Mouse (Mus musculus): ENCODE measurements around the gene Prss53.
"Not testable (repeated sequence)": the region's sequence is repeated elsewhere in the genome, so short reads cannot be mapped to it uniquely, and the experiment has no call there.

The Prss53 gene

DNA sequence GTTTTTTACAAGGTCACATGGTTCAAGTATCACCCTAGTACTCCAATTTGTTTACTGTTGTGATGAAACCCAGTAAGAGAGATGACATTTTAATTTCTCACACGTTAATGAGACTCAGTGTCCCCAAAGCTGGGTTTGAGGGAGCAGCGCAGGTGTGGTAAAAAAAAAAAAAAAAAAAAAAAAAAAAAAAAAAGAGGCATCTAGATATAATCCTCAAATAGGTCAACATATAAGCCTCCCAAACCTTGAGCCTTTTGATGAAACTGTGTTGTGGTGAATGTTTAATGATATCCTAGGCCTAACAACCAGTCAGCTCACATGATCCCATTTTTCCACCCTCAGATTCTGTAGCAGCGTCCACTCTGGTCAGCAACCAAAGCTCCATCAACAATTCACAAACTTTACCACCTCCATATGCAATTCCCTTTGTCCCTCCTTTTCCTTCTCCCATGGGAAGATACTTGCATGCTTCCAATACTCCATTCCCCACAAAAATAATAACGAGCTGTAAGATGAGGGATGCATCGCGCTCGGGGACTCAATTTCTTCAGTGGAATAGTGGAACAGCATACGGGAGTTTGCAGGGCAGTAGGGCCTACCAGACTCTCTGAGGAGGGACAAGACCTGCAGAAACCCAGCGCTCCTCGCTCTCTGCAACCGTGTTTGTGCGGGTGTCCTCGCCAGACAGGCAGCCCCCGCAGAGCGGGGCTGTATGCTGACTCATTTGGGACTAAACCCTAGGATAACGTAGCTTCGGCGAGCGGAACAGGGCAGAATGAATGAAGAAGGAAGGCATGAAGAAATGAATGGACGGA lies 15.8 kb downstream of the Prss53 start:
- DNase-seq: no peak

DNA sequence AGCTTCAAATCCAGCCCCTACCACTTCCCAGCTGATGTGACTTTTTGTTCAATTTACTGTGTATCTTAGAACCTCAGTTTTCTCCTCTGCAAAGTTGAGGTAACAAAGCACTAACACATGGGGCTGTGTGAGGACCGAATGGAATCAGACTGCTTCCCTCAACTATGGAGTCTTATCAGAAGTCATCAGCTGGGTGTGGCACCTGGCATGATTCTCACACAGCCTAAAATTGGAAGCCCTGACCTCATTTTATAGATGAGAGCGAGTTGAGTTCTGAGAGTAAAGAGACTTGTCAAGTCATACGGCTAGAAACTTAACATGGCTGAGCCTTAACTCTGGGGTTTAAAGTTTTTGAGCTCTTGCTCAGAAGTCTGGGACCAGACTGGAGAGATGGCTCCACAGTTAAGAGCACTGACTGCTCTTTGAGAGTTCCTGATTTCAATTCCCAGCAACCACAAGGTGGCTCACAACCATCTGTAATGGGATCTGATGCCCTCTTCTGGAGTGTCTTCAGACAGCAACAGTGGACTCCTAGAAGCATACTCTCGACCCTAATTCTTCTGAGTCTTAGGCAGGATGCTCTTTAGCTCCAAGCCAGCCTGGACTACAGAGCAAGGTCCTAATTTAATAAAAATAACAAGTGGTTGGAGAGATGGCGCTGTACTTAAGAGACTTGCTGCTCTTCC lies 20.5 kb downstream of the Prss53 start:
- DNase-seq: no peak

DNA sequence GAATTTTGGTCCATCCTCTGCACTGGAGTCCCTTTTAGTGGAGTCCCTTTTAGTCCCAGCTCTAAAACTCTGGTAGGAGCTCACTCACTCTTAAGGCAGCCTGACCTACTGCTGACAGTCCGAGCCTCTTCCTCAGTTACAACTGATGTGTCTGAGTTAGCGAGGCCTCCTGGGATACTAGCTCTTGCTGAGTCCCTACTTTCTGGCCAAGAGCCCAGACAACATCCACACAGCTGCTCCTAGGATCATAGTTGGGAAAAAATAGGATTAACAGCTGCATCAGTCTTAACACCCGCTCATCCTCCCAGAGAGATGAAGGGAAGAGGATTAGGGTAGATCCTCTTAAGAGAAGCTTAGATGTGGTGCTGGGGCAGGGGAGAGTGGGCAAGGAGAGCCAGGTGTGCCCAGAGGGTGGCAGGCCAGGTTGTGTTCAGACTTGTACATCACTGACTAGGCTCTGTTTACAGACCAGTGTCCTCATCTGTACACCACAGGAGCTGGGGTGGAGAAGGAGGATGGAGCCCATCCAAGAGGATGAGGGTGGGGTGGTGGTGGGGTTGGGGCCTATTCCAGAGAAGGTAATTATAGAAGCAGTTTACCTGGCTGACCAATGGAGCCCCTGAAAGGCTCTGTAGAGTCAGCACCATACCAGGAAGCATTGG lies 21.5 kb downstream of the Prss53 start:
- peak; percentile 61 for DNase-seq

DNA sequence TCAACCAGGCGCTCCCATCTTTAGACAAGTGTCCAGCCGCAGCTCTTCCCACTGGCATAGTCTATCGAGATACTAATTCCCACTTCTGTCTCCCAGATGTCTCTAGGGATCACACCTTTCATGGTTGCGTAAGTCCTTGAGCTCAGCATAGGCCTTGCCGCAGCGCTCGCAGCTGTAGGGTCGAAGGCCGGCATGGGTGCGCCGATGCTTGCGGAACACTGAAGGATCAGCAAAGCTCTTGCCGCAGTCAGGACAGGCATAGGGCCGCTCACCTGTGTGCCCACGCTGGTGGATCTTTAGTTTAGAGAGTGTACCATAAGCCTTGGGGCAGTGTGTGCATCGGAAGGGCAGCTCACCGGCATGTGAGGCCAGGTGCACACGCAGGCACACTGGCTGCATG lies 23.1 kb downstream of the Prss53 start:
- DNase-seq: no peak

DNA sequence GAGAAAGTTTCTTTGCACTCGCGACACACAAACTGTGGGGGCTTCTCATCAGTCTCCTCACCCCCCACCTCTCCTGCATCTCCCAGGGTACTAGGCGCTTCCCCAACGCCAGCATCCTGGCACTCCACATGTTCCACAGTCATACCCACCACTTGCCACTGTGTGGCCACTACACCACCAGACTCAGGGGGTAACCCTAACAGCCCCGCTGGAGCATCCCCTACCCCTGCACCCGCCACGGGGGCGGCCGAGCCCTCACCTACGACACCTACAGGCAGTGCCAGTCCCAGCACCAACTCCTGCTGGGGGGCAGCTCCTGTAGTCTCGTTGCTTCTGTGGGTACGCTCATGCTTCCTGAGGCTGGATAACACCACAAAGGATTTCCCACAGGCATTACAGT lies 24.3 kb downstream of the Prss53 start:
- DNase-seq: no peak

DNA sequence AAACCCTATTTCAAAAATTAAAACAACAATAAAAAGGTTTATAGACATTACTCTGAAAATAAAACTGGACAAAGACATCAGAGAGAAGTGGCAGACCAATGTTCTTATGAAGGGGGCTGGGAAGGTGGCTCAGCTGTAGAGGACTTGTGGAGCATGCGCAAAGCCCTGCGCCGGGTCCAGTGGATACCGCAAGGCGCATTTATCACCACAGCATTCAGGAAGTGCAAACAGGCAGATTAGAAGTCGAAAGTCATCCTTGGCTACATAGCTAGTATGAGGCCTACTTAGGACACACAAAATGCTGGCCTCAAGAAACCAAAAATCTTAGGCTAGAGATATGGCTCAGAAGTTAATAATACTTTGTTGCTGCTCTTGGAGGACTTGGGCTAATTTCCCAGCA lies 32.5 kb downstream of the Prss53 start:
- no peak for DNase-seq

DNA sequence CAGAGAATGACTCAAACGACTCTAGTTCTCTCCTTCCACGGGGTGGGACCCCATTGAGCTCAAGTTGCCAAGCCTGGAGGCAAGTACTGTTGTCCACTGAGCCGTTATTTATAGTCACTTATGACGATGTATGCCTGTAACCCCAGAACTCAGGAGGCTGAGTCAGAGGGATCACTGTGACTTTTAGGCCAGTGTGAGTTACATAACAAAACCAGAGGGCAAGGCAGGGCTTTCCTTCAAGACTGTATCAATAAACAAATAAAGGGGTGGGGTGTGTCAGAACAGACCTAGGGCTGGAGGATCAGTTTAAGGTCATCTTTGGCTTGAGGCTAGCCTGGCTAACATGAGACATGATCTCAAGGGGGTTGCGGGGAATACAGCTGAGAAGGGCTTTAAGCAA lies 39.9 kb downstream of the Prss53 start:
- DNase-seq: no peak

DNA sequence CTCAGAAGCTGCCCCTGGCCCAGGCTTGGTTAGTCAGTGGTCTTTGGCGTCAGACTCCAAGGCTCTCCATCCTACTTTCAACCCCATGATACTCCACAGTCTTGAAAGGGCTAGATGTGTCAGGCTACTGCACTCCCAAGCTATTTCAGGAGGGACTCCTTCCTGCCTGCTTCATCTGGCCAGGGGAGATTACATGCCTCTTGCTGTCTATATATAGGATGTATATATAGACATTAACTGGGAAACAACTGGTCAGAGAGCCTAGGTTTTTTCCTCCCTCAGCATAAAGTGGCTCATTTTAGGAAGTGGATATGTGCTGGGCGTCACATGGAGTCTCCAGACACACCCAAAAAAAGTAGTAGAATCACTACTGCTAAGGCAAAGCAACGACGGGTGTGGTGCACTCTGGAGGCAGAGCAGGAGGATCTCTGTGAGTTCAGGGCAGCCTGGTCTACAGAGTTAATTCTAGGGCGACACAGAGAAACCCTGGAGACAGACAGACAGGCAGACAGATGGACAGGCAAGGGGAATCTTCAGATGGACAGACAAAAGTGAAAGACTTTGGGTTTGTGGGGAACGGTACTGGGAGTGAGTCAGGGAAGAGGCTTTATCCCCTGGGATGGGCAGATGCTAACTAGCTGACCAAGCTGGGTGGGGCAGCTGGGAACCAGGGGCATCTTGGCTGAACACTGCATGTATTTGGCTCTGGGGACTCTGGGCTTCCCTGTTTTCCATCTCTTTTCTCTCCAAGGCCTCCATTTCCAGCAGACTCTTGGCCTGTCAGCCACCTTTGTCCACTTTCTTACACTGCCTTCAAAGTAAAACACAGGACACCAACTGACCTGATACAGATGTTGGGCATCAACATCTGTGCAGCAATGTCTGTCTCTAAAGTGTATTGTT lies 40.5 kb downstream of the Prss53 start:
- DNase-seq: no peak

DNA sequence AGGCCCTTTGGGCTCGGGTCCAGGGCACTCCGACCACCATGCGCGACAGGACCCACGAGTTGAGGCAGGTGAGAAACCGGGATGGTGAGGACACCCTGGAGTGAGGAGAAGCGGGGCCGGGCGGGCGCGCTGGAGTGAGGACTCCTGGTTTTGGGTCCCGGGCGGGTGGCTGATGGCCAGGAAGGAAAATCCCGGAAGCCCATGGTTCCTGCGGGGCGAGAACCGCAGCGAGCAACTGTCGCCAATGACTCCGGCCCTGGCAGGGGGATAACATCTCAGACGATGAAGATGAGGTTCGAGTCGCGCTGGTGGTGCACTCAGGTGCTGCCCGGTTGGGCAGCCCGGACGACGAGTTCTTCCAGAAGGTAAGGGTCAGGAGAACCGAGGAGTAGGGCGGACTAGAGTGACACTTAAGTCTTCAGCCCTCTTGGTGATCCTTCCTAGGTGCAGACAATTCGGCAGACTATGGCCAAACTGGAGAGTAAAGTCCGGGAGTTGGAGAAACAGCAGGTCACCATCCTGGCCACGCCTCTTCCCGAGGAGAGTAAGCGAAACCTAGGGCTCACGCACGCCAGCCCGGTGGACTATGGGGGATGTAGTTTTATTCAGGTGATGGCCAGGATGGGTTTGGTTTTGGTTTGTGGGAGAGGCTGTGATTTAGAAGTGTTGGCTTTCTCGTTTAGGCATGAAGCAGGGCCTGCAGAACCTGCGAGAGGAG lies 48.6 kb downstream of the Prss53 start:
- DNase-seq: peak; percentile 86

DNA sequence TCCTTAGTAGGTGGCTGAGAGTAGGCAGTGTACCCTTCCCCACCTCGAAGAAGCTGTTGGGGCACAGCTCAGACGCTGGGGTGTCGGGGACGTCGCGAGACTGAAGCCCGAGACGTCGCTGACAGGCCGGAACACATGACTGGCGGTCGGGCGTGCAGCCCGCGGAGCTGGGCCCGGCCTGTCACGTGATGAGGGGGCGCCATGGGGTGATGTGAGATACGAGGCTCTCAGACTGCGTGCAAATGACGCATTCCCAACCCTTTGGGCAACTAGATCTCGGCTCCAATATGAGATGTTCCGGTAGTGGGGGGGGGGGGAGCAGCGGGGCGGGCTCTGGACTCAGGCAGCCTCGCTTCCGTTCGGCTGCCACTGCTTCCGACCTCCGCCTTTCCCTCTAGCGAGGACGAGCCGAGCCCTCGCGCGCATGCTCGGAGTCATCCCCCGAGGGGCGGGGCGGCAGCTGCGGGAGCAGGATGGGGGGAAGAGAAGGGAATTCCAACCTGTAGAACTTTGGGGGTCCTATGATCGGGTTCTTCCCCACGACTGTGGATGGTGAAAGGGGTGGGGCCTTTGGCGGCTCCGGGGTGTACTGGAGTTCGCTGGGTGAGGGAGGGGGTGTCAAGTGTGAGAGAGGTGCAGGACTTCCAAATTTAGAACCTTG lies 49.3 kb downstream of the Prss53 start:
- DNase-seq: peak; percentile 98

DNA sequence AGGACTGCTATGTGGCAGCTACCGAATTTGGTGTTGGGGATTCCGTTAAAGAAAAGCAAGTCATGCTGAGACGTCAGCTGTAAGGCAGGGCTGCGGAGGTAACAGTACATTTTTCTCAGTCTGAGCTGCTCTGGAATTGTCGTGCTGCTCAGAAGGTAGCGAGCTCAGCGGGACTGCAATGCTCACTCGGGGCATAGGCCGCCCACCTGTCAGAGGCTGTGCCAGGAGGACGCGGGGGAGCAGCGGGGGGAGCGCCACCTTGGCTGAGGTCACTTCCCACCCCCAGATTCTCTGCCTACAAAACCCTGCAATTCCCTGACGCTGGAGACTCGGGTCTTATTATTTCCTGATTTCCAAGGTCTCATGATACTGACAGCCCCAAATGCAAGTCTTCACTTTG lies 49.9 kb downstream of the Prss53 start:
- peak; percentile 89 for DNase-seq

DNA sequence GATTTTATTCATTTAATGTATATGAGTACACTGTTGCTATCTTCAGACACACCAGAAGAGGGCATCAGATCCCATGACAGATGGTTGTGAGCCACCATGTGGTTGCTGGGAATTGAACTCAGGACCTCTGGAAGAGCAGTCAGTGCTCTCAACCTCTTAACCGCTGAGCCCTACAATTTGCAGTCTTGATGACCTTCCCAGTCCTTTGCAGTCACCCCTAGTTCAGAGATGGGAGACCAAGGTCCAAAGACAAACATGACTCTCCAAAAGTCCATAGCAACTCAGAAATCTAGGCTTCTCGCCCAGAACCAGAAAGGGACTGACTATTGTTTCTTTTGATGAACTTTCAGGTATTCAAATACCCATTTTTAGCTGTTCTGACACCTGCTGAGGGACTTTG lies 50.7 kb downstream of the Prss53 start:
- DNase-seq: not testable (repeated sequence)

DNA sequence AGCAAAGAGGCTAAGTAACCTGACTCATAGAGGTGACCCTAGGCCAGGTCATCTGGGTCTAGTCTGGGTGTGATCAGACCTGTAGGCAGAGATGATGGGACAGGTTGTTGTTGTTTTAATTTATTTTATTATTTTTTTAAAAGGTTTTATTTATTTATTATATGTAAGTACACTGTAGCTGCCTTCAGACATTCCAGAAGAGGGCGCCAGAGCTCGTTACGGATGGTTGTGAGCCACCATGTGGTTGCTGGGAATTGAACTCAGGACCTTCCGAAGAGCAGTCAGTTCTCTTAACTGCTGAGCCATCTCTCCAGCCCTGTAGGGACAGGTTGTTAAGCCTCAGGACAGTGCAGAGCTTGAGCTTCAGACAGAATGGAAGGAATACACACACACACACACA lies 52.9 kb downstream of the Prss53 start:
- not testable (repeated sequence) for DNase-seq

DNA sequence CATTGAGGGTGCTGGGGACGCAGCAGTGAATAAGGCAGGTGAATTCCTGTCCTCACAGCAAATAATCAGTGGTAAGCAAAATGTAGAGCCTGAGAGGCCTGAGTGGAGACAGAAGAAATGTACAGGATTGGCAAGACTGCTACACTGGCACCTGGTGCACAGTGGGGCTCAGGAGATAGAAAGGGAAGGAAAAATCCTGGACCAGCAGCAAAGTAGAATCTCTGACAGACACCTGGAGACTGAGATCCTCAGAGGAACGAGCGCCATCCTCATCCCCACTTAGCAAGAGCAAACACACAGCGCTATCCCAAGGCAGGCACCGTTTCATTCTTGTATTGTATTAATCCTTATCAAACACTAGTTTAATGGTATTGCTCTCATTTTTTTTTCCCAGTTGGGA lies 53.3 kb downstream of the Prss53 start:
- DNase-seq: no peak

Data from right cerebral cortex, adult 18-20 months (tissue).